ENCODE assay signal across 31 mouse cellular contexts in the genomic region with DNA sequence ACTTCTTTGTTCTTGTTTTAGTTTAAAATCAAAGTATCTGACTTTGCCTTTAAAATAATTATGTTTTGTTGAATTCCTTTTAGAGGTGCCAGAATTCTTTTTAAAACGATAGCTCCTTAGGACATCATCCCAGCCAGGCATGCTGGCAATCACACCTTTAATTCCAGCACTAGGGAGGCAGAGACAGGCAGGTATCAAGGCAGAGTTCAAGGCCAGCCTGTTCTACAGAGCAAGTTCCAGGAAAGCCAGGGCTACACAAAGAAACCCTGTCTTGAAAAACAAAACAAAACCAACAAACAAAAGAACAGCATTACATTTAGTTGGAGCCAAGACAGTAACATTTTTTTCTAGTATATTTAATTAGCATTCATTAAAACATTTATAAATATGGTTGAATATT. TPM values are rescaled to one million over a fixed set of nuclear protein-coding genes. Genes with fewer than 3 reads are reported as not detected.
"Had no signal": no experiment of that assay in that cellular context is flagged by ENCODE, and none has a peak within 500 bp of the region (broad histone marks: within the 10 kb centered on the region; RNA-seq: fewer than 3 reads in every experiment).

No protein-coding gene starts in this region.

- ATAC-seq: hindbrain, postnatal 0 days; intestine, embryonic 16.5 days had no signal

- H3K4me3 ChIP-seq: gastrocnemius, adult 2 months; heart, embryonic 10.5 days; heart, embryonic 12.5 days; hindbrain, embryonic 10.5 days; hindbrain, embryonic 13.5 days; hindbrain, embryonic 15.5 days; kidney, embryonic 15.5 days; left cerebral cortex, adult 2 months; limb, embryonic 10.5 days; limb, embryonic 12.5 days; liver, embryonic 13.5 days had no signal

- H3K9ac ChIP-seq: heart, embryonic 12.5 days; hindbrain, embryonic 13.5 days; hindbrain, embryonic 15.5 days; kidney, embryonic 15.5 days; limb, embryonic 12.5 days; liver, embryonic 13.5 days had no signal

- H3K36me3 ChIP-seq: heart, embryonic 10.5 days; heart, embryonic 12.5 days; hindbrain, embryonic 10.5 days; hindbrain, embryonic 13.5 days; hindbrain, embryonic 15.5 days; kidney, embryonic 15.5 days; limb, embryonic 10.5 days; limb, embryonic 12.5 days; liver, embryonic 13.5 days had no signal

- H3K27me3 ChIP-seq: heart, embryonic 12.5 days; hindbrain, embryonic 13.5 days; hindbrain, embryonic 15.5 days; kidney, embryonic 15.5 days; limb, embryonic 12.5 days; liver, embryonic 13.5 days had no signal

- DNase-seq: gastrocnemius, adult 2 months; gastrocnemius, postnatal 10 days; gastrocnemius, postnatal 25 days; heart, adult 18-20 months; heart, postnatal 10 days; heart, postnatal 4 days; kidney, adult 11 months; kidney, adult 2 months; kidney, adult 9 months; kidney, postnatal 14 days; kidney, postnatal 36 days; layer of hippocampus, adult 9-11 months; liver; liver, embryonic 13.5 days had no signal

- H3K4me2 ChIP-seq: heart, embryonic 12.5 days; hindbrain, embryonic 13.5 days; hindbrain, embryonic 15.5 days; kidney, embryonic 15.5 days; limb, embryonic 12.5 days; liver, embryonic 11.5 days; liver, embryonic 13.5 days had no signal

- H3K9me3 ChIP-seq: heart, embryonic 10.5 days; heart, embryonic 12.5 days; hindbrain, embryonic 10.5 days; hindbrain, embryonic 13.5 days; hindbrain, embryonic 15.5 days; kidney, embryonic 15.5 days; limb, embryonic 10.5 days; limb, embryonic 12.5 days; liver, embryonic 13.5 days had no signal

- H3K4me1 ChIP-seq: heart, embryonic 10.5 days; heart, embryonic 12.5 days; hindbrain, embryonic 10.5 days; hindbrain, embryonic 13.5 days; hindbrain, embryonic 15.5 days; kidney, embryonic 15.5 days; limb, embryonic 10.5 days; limb, embryonic 12.5 days; liver, embryonic 13.5 days had no signal

- H3K27ac ChIP-seq: gastrocnemius, adult 2 months; heart, embryonic 10.5 days; hindbrain, embryonic 10.5 days; hindbrain, embryonic 13.5 days; hindbrain, embryonic 15.5 days; hindbrain, postnatal 0 days; kidney, embryonic 15.5 days; kidney, postnatal 0 days; left cerebral cortex, adult 2 months; limb, embryonic 10.5 days; limb, embryonic 12.5 days; liver, embryonic 13.5 days had no signal

RNA-seq across cellular contexts. Expression of a gene that starts 20.6 kb away (rescaled TPM):
- total RNA-seq: gastrocnemius, adult 2 months; granulocyte monocyte progenitor cell, adult 5-6 weeks had no signal
- polyA plus RNA-seq: heart, embryonic 14.5 days; hindbrain, embryonic 10.5 days; hindbrain, embryonic 15.5 days; hindbrain, postnatal 0 days; intestine, embryonic 14.5 days; intestine, embryonic 16.5 days; kidney, adult 2 months; kidney, postnatal 0 days; large intestine, adult 2 months; limb, embryonic 10.5 days; limb, embryonic 12.5 days; liver, embryonic 13.5 days had no signal
